Mouse (Mus musculus) forebrain, embryonic 14.5 days (tissue): ENCODE results near the gene 2610002M06Rik. TPM values are rescaled to one million over a fixed set of nuclear protein-coding genes. Genes with fewer than 3 reads are reported as not detected.

Source experiments
- ATAC-seq: fragments of 200-750 bp; cut with Nextera tagmentation; 2 replicates; pipeline ENCODE4 v1.8.0; 2017; ENCODE audit warnings: mild to moderate bottlenecking, moderate library complexity
- DNase-seq: peaks from one replicate; pipeline ENCODE4 v3.0.0-alpha.2; 2015; ENCODE audit warnings: low spot score
- H3K27ac ChIP-seq: fragments of 300-500 bp; sonication (generic); 2 replicates; pipeline ENCODE4 v1.5.1; 2014; ENCODE audit warnings: low read depth, mild to moderate bottlenecking, control low read depth, low read length, moderate library complexity
- H3K27me3 ChIP-seq: fragments of 300-500 bp; sonication (generic); replicated peaks from 2 replicates; pipeline ENCODE4 v1.6.1; 2014; ENCODE audit warnings: low read length, control low read depth, mixed read lengths; ENCODE audit not compliant: control insufficient read depth, insufficient read depth
- H3K36me3 ChIP-seq: fragments of 300-500 bp; sonication (generic); 2 replicates; pipeline ENCODE4 v1.6.1; 2014; ENCODE audit warnings: low read length, control low read depth; ENCODE audit not compliant: control insufficient read depth, insufficient read depth
- H3K4me1 ChIP-seq: fragments of 300-500 bp; sonication (generic); 2 replicates; pipeline ENCODE4 v1.6.1; 2014; ENCODE audit warnings: antibody characterized with exemption, low read length, control low read depth; ENCODE audit not compliant: control insufficient read depth, insufficient read depth
- H3K4me2 ChIP-seq: fragments of 300-500 bp; sonication (generic); 2 replicates; pipeline ENCODE4 v1.6.1; 2014; ENCODE audit warnings: mild to moderate bottlenecking, control low read depth, low read length
- H3K4me3 ChIP-seq: fragments of 300-500 bp; sonication (generic); 2 replicates; pipeline ENCODE4 v1.5.1; 2014; ENCODE audit warnings: low read depth, low read length, control low read depth
- H3K9ac ChIP-seq: fragments of 300-500 bp; sonication (generic); 2 replicates; pipeline ENCODE4 v1.6.1; 2014; ENCODE audit warnings: mild to moderate bottlenecking, low read length, control low read depth, moderate library complexity
- H3K9me3 ChIP-seq: fragments of 300-500 bp; sonication (generic); replicated peaks from 2 replicates; pipeline ENCODE4 v1.6.1; 2016; ENCODE audit warnings: low read length, control low read depth, mixed read lengths; ENCODE audit not compliant: control insufficient read depth
- WGBS: fragments of 180-500 bp; shearing (Covaris S2); extraction: QIAGEN DNeasy Blood & Tissue Kit; methylation state at CpG from one replicate; pipeline ENCODE4 v1.1.7; 2014; 5-methylcytosine and 5-hydroxymethylcytosine counted together
- polyA plus RNA-seq: library from polyadenylated mRNA; unstranded; fragments of >200 nt; fragmentation: Nextera tagmentation; extraction: Ambion mirVana; gene quantifications from 2 replicates; pipeline ENCODE4 v1.2.1, GENCODE M21; 2014

Gene 2610002M06Rik
- polyA plus RNA-seq, 1 experiment from 2014 or later, result 13.6 TPM

DNA sequence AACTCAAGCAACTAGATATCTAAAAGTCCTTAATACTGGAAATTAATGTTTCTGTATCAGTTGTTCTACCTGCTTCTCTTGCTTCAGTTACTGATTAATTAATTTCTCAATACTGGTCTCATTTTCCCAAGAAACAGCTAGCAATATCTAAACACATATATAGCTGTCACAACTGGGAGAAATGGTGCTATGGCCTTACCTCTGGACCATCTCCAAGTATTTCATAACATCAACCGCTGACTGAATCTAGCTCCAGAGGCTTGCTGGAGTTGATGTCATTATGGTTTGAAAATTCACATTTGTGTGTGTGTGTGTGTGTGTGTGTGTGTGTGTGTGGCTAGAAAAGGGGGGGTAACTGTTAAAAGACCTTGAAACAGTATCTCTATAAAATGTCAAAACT, 26.0 kb downstream of the 2610002M06Rik start:
- Histone ChIP-seq H3K4me2 (no peak overlapping the region), H3K27me3 (no peaks in the 10 kb centered on the region), H3K27ac (no peak overlapping the region), H3K4me1 (no peaks in the 10 kb centered on the region), H3K4me3 (no peak overlapping the region), H3K9me3 (no peaks in the 10 kb centered on the region), H3K36me3 (no peaks in the 10 kb centered on the region), H3K9ac (no peak overlapping the region)
- ATAC-seq, result no peak
- WGBS, result 100% methylated on average over 1 of the region's 1 CpGs
- DNase-seq, result no peak

DNA sequence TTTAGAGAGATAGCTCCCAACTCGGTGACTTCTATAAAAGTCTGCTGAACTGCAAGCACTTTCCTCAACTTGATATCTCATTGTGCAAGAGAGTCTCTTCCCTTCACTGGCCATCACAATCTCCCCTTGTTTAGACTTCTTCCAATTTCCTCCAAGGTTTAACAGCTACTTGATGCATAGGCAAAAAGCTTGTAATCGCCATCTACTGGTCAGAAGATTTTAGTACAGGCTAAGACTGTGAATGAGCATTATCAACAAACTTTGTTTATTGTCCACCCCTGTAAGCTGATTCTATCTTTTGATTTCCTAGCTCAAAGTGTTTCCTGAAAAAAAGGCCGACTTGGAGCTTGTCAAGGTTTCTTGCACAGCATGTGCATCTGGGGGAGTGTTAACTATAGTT, 48.2 kb downstream of the 2610002M06Rik start:
- no peaks in the 10 kb centered on the region for H3K4me1 ChIP-seq
- no peak overlapping the region for H3K27ac ChIP-seq
- H3K9me3 ChIP-seq, result no peaks in the 10 kb centered on the region
- H3K9ac ChIP-seq, result no peak overlapping the region
- DNase-seq (peak; percentile 1), ATAC-seq (no peak)
- no peak overlapping the region for H3K4me3 ChIP-seq
- 26% methylated on average over 3 of the region's 3 CpGs for WGBS
- H3K27me3 ChIP-seq, result no peaks in the 10 kb centered on the region
- H3K4me2 ChIP-seq, result no peak overlapping the region
- no peaks in the 10 kb centered on the region for H3K36me3 ChIP-seq

Other genes starting within 250 kb of the 2610002M06Rik start
- gene Tbx22, start 148.4 kb downstream of the 2610002M06Rik start, polyA plus RNA-seq, result not detected in 2 replicates
- gene Tent5d, start 23.7 kb downstream of the 2610002M06Rik start, polyA plus RNA-seq, result 0.05 TPM in 1 of 2 replicates, not detected in the other
- not detected in 2 replicates for gene Gm732, start 132.1 kb upstream of the 2610002M06Rik start, polyA plus RNA-seq